Mouse (Mus musculus) hindbrain, postnatal 0 days (tissue): ENCODE data around the gene Olfr417. TPM values are rescaled to one million over a fixed set of nuclear protein-coding genes. Genes with fewer than 3 reads are reported as not detected.
"Not testable (repeated sequence)": the region's sequence is repeated elsewhere in the genome, so short reads cannot be mapped to it uniquely, and the experiment has no call there.

Experiments used
- ATAC-seq: fragments of 200-750 bp; cut with Nextera tagmentation; 2 replicates; pipeline ENCODE4 v1.8.0; 2017; ENCODE audit warnings: mild to moderate bottlenecking, moderate TSS enrichment, moderate library complexity
- DNase-seq: peaks from one replicate; pipeline ENCODE4 v3.0.0-alpha.2; 2015; ENCODE audit warnings: low spot score
- H3K27ac ChIP-seq: fragments of 300-500 bp; sonication (generic); 2 replicates; pipeline ENCODE4 v1.5.1; 2014; ENCODE audit warnings: mild to moderate bottlenecking
- H3K27me3 ChIP-seq: fragments of 300-500 bp; sonication (generic); 2 replicates; pipeline ENCODE4 v1.6.1; 2014; ENCODE audit warnings: low read length, mixed read lengths; ENCODE audit not compliant: insufficient read depth
- H3K36me3 ChIP-seq: fragments of 300-500 bp; sonication (generic); 2 replicates; pipeline ENCODE4 v1.6.1; 2014; ENCODE audit warnings: low read length, mixed read lengths; ENCODE audit not compliant: insufficient read depth
- H3K4me1 ChIP-seq: fragments of 300-500 bp; sonication (generic); 2 replicates; pipeline ENCODE4 v1.6.1; 2014; ENCODE audit warnings: antibody characterized with exemption, low read length, mixed read lengths; ENCODE audit not compliant: insufficient read depth
- H3K4me2 ChIP-seq: fragments of 300-500 bp; sonication (generic); 2 replicates; pipeline ENCODE4 v1.6.1; 2014; ENCODE audit warnings: low read depth, mild to moderate bottlenecking, low read length, moderate library complexity, mixed read lengths
- H3K4me3 ChIP-seq: fragments of 300-500 bp; sonication (generic); 2 replicates; pipeline ENCODE4 v1.5.1; 2014; ENCODE audit warnings: low read length
- H3K9ac ChIP-seq: fragments of 300-500 bp; sonication (generic); replicated peaks from 2 replicates; pipeline ENCODE4 v1.6.1; 2014; ENCODE audit warnings: mild to moderate bottlenecking, low read length, moderate library complexity, mixed read lengths
- H3K9me3 ChIP-seq: fragments of 300-500 bp; sonication (generic); 2 replicates; pipeline ENCODE4 v1.6.1; 2016; ENCODE audit warnings: low read length, mixed read lengths
- CTCF ChIP-seq: IDR thresholded peaks from 2 replicates; pipeline ENCODE4 v1.5.1; 2016; ENCODE audit warnings: antibody characterized with exemption, control low read depth, low read depth
- WGBS: fragments of 180-500 bp; shearing (Covaris S2); extraction: QIAGEN DNeasy Blood & Tissue Kit; methylation state at CpG from one replicate; pipeline ENCODE4 v1.1.7; 2014; 5-methylcytosine and 5-hydroxymethylcytosine counted together
- polyA plus RNA-seq: library from polyadenylated mRNA; unstranded; fragments of >200 nt; fragmentation: Nextera tagmentation; extraction: Ambion mirVana; gene quantifications from 2 replicates; pipeline ENCODE4 v1.2.1, GENCODE M21; 2015
- total RNA-seq: library from RNA; depleted of rRNA; stranded (reverse); fragments of >200 nt; gene quantifications from 2 replicates; pipeline ENCODE4 v1.2.3, GENCODE M21; 2014; rRNA removed

The Olfr417 gene
- total RNA-seq (not detected in 2 replicates), polyA plus RNA-seq (not detected in 2 replicates)

DNA sequence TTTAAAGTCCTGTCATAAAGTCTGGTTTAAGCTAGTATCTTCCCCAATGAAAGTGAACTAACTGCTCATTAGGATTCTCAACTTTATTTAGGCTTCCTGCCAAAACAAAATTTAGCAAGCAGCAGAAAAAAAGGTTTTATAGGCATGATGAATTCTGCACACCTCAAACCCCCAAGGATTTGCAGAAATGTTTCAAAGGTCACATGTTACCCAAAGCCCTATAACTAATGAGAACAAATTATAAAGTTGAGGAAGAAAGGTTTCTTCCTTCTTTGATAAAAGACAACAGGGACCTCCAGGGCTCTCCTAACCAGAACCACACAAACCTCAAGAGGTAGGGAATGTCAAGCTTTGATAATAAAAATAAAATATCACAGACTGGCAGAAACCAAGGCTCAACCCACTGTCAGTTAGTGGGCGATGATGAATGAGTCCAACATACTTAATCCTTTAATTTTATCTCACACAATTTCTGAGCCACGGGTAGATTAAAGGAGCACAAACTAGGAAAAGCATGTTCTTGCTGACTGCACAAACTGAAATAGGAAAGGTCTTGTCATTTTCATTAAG is at the start of gene Olfr417:
TSS of gene Olfr417 (plus strand) at position 241 of the 570 bp plus-strand sequence.
- Histone ChIP-seq H3K9me3 (no peaks in the 10 kb centered on the region), H3K9ac (no peak within 1 kb of the TSS), H3K4me2 (no peak within 1 kb of the TSS), H3K36me3 (no peaks in the 10 kb centered on the region), H3K4me3 (no peak within 1 kb of the TSS), H3K27me3 (no peaks in the 10 kb centered on the region), H3K27ac (no peak within 1 kb of the TSS), H3K4me1 (no peaks in the 10 kb centered on the region)
- DNase-seq, result no peak
- TF ChIP-seq CTCF, result no peak
- ATAC-seq, result no peak
- 69% methylated on average over 2 of the region's 2 CpGs for WGBS

DNA sequence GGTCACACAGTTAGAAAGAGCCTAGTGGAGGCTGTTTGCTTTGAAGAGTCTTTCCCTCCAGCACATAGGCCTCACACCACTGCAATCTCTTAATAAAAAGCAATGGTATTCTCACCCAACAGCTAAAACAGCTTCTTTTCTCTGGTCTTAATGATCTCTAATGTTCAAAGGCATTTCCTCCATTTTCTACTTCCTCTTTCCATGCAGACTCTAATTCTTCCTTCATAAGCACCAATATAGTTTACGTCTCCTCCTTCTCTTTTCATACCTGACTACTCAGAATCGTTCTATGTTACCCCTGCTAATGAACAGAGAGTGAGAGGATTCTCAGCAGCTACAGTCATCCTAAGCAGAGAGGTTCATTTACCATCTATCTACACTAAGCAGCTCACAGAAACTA is 47.6 kb upstream of the Olfr417 start:
- Histone ChIP-seq H3K9ac (no peak overlapping the region), H3K27me3 (no peaks in the 10 kb centered on the region), H3K4me2 (no peak overlapping the region), H3K27ac (no peak overlapping the region), H3K9me3 (no peaks in the 10 kb centered on the region), H3K4me1 (no peaks in the 10 kb centered on the region), H3K36me3 (no peaks in the 10 kb centered on the region), H3K4me3 (no peak overlapping the region)
- TF ChIP-seq CTCF, result no peak
- 89% methylated on average over 2 of the region's 2 CpGs for WGBS
- DNase-seq (no peak), ATAC-seq (no peak)

DNA sequence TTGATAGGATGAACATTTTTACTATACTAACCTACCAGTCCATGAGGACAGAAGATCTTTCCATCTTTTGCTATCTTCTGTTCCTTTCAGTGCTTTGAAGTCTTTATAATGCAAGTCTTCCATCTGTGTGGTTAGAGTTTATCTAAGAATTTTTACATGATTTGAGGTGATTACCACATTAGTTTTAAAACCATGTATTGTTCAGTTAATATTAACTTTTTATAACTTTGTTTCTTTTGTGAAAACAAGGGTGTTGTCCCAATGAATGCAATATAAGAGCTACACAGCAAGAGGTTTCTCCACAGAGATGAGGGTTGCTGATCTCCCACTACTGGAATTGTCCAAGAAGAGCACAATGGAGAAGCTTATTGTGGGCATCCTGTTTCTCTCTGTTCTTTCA is 34.7 kb upstream of the Olfr417 start, which contains the start of gene Mptx1:
TSS of gene Mptx1 (plus strand) at position 301 of the 400 bp plus-strand sequence.
- H3K4me2 ChIP-seq, result no peak within 1 kb of the TSS
- no peaks in the 10 kb centered on the region for H3K27me3 ChIP-seq
- ATAC-seq, result no peak
- no peak within 1 kb of the TSS for H3K4me3 ChIP-seq
- H3K9ac ChIP-seq, result no peak within 1 kb of the TSS
- H3K9me3 ChIP-seq, result no peaks in the 10 kb centered on the region
- no peak for TF ChIP-seq CTCF
- H3K36me3 ChIP-seq, result no peaks in the 10 kb centered on the region
- no peaks in the 10 kb centered on the region for H3K4me1 ChIP-seq
- H3K27ac ChIP-seq, result no peak within 1 kb of the TSS
- no peak for DNase-seq

GRCm38 (mm10) chr1:174353636-174354035 is 11.3 kb upstream of the Olfr417 start:
- ATAC-seq, H3K27me3 ChIP-seq, H3K4me2 ChIP-seq, H3K4me3 ChIP-seq, DNase-seq, H3K9me3 ChIP-seq, H3K27ac ChIP-seq, H3K36me3 ChIP-seq, H3K9ac ChIP-seq, H3K4me1 ChIP-seq: not testable (repeated sequence)
- WGBS, result 90% methylated on average over 1 of the region's 1 CpGs

- no peak overlapping the region for H3K9ac ChIP-seq
- no peaks in the 10 kb centered on the region for H3K36me3 ChIP-seq
- no peak overlapping the region for H3K4me2 ChIP-seq
- no peaks in the 10 kb centered on the region for H3K27me3 ChIP-seq
- DNase-seq, result no peak
- WGBS, result 80% methylated on average over 5 of the region's 5 CpGs
- no peak overlapping the region for H3K4me3 ChIP-seq
- TF ChIP-seq CTCF, result no peak
- H3K9me3 ChIP-seq, result no peaks in the 10 kb centered on the region
- no peaks in the 10 kb centered on the region for H3K4me1 ChIP-seq
- no peak for ATAC-seq
- no peak overlapping the region for H3K27ac ChIP-seq
Measured at GRCm38 (mm10) chr1:174354640-174355039, 10.3 kb upstream of the Olfr417 start.

DNA sequence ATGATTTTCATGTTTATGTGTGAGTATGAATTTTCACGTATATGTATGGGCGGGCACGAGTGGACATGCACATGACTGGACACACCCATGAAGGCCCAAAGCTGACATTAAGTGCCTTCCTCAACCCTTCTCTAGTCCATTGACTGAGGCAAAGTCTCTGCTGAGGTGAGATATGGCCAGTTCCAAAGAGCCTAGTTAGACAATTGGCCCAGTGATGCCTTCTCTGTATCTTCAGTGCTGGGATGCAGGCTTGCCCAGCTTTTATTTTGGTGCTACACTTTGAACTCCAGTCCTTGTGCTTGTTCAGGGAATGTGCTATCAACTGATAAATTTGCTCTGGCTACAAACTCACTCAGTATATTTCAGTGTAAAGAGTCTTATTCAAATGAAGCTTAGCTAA is 8.9 kb downstream of the Olfr417 start:
- no peak for ATAC-seq
- Histone ChIP-seq H3K27me3 (no peaks in the 10 kb centered on the region), H3K27ac (no peak overlapping the region), H3K4me3 (no peak overlapping the region), H3K9me3 (no peaks in the 10 kb centered on the region), H3K9ac (no peak overlapping the region), H3K4me2 (no peak overlapping the region), H3K4me1 (no peaks in the 10 kb centered on the region), H3K36me3 (no peaks in the 10 kb centered on the region)
- no peak for TF ChIP-seq CTCF
- no peak for DNase-seq
- 90% methylated on average over 3 of the region's 3 CpGs for WGBS

GRCm38 (mm10) chr1:174390746-174391145 is 25.8 kb downstream of the Olfr417 start, which contains the start of gene Olfr248:
TSS of gene Olfr248 (plus strand) at chr1:174391046.
- Histone ChIP-seq H3K9ac (no peak within 1 kb of the TSS), H3K36me3 (no peaks in the 10 kb centered on the region), H3K4me1 (no peaks in the 10 kb centered on the region), H3K4me2 (no peak within 1 kb of the TSS), H3K4me3 (no peak within 1 kb of the TSS), H3K27ac (no peak within 1 kb of the TSS), H3K9me3 (no peaks in the 10 kb centered on the region), H3K27me3 (no peaks in the 10 kb centered on the region)
- DNase-seq (no peak), ATAC-seq (no peak)
- 91% methylated on average over 2 of the region's 2 CpGs for WGBS
- no peak for TF ChIP-seq CTCF
